Comparison of ENCODE assay signal across 15 mouse cellular contexts in genomic region chr5:115915481-115915880, GRCm38 (mm10).
DNase-seq lines count a peak whose midpoint lies in the region.
"Had no signal": no experiment of that assay in that cellular context is flagged by ENCODE, and none has a peak within 500 bp of the region (broad histone marks: within the 10 kb centered on the region; RNA-seq: fewer than 3 reads in every experiment).

No protein-coding gene starts in this region.

- DNase-seq in heart, postnatal 4 days = peak; percentile 53
- no peak for DNase-seq in heart, adult 8-10 months (ENCODE audit: low spot score)
- DNase-seq in MN1 (ENCODE audit: low spot score) = peak; percentile 74
- peak; percentile 72 for DNase-seq in adipocyte (ENCODE audit: low spot score)
- peak; percentile 80 for DNase-seq in adrenal gland, postnatal 14 days
- DNase-seq in kidney, adult 18-20 months = no peak
- DNase-seq in gastrocnemius, adult 8-10 months (ENCODE audit: low spot score in 2 of 2) = no peak
- DNase-seq in T-cell, adult 2 months (ENCODE audit: low spot score) = no peak
- DNase-seq: cerebellum, adult 11 months; cerebellum, adult 9-11 months; gastrocnemius, postnatal 10 days; kidney, postnatal 25 days; lung, adult 2 months; lung, postnatal 14 days; right cerebral cortex, postnatal 25 days had no signal

Comparison
In these comparisons a context has a peak if more than half of its experiments do, and no peak if none do; other contexts are left out.
1. DNase-seq: peak in heart, postnatal 4 days (single experiment), MN1 (single experiment), adipocyte (single experiment) and adrenal gland, postnatal 14 days (single experiment); none in heart, adult 8-10 months (single experiment), kidney, adult 18-20 months (single experiment), gastrocnemius, adult 8-10 months (0 of 2) and T-cell, adult 2 months (single experiment).